Mouse (Mus musculus) heart, embryonic 15.5 days (tissue): Measurements from ENCODE around the gene Plpp3. TPM values are rescaled to one million over a fixed set of nuclear protein-coding genes. Genes with fewer than 3 reads are reported as not detected.

ENCODE experiments used
- ATAC-seq: fragments of 200-750 bp; cut with Nextera tagmentation; replicated peaks from 2 replicates; pipeline ENCODE4 v1.8.0; 2017; ENCODE audit warnings: low read depth, moderate TSS enrichment; ENCODE audit not compliant: insufficient number of reproducible peaks, insufficient read depth, low FRiP score
- H3K27ac ChIP-seq: fragments of 300-500 bp; sonication (generic); 2 replicates; pipeline ENCODE4 v1.5.1; 2015; ENCODE audit warnings: mild to moderate bottlenecking, inconsistent platforms
- H3K27me3 ChIP-seq: fragments of 300-500 bp; sonication (generic); 2 replicates; pipeline ENCODE4 v1.6.1; 2015; ENCODE audit warnings: inconsistent platforms
- H3K36me3 ChIP-seq: fragments of 300-500 bp; sonication (generic); 2 replicates; pipeline ENCODE4 v1.6.1; 2015; ENCODE audit warnings: mild to moderate bottlenecking, inconsistent platforms
- H3K4me1 ChIP-seq: fragments of 300-500 bp; sonication (generic); replicated peaks from 2 replicates; pipeline ENCODE4 v1.6.1; 2015; ENCODE audit warnings: inconsistent platforms
- H3K4me2 ChIP-seq: fragments of 300-500 bp; sonication (generic); 2 replicates; pipeline ENCODE4 v1.6.1; 2015; ENCODE audit warnings: inconsistent platforms, mild to moderate bottlenecking, moderate library complexity
- H3K4me3 ChIP-seq: fragments of 300-500 bp; sonication (generic); 2 replicates; pipeline ENCODE4 v1.5.1; 2015; ENCODE audit warnings: mild to moderate bottlenecking, inconsistent platforms
- H3K9ac ChIP-seq: fragments of 300-500 bp; sonication (generic); 2 replicates; pipeline ENCODE4 v1.6.1; 2015; ENCODE audit warnings: mild to moderate bottlenecking, inconsistent platforms
- H3K9me3 ChIP-seq: fragments of 300-500 bp; sonication (generic); replicated peaks from 2 replicates; pipeline ENCODE4 v1.6.1; 2016; ENCODE audit warnings: inconsistent platforms
- WGBS: fragments of 180-500 bp; shearing (Covaris S2); methylation state at CpG from one replicate; pipeline ENCODE4 v1.1.7; 2015; ENCODE audit warnings: mixed read lengths; 5-methylcytosine and 5-hydroxymethylcytosine counted together
- polyA plus RNA-seq: library from polyadenylated mRNA; unstranded; fragments of >200 nt; fragmentation: Nextera tagmentation; extraction: Ambion mirVana; gene quantifications from 2 replicates; pipeline ENCODE4 v1.2.1, GENCODE M21; 2015

Gene Plpp3
- polyA plus RNA-seq, 1 experiment from 2014 or later, result 35.0 TPM

DNA sequence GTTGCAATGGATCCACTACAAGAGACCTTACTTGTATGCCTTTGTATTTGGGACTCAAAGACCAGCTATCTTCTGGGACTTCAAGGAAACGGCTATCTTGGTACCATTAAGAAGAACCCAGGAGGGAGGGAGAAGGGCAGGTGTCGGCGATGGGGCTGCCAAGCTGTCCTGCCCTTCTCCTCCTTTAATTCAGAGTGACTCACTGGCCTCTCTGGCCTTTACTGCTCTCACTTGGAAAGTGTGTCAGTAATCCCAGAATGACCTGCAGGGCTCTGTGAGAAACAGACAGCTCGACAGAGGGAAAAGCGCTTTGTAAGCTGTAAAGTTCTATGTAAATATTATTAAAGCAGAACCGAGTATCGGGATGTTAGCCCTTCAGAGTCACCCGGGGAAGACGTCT is 46.9 kb downstream of the Plpp3 start:
- peaks cover 42% of the 10 kb centered on the region for H3K4me1 ChIP-seq
- peak overlapping the region; percentile 62; the same call in 1 of the 2 replicates for H3K27ac ChIP-seq
- H3K36me3 ChIP-seq, result no peaks in the 10 kb centered on the region
- ATAC-seq, result no peak
- H3K4me3 ChIP-seq, result no peak overlapping the region
- WGBS, result 57% methylated on average over 9 of the region's 9 CpGs
- no peak overlapping the region for H3K9ac ChIP-seq
- no peak overlapping the region for H3K4me2 ChIP-seq
- no peaks in the 10 kb centered on the region for H3K27me3 ChIP-seq
- no peaks in the 10 kb centered on the region for H3K9me3 ChIP-seq

DNA sequence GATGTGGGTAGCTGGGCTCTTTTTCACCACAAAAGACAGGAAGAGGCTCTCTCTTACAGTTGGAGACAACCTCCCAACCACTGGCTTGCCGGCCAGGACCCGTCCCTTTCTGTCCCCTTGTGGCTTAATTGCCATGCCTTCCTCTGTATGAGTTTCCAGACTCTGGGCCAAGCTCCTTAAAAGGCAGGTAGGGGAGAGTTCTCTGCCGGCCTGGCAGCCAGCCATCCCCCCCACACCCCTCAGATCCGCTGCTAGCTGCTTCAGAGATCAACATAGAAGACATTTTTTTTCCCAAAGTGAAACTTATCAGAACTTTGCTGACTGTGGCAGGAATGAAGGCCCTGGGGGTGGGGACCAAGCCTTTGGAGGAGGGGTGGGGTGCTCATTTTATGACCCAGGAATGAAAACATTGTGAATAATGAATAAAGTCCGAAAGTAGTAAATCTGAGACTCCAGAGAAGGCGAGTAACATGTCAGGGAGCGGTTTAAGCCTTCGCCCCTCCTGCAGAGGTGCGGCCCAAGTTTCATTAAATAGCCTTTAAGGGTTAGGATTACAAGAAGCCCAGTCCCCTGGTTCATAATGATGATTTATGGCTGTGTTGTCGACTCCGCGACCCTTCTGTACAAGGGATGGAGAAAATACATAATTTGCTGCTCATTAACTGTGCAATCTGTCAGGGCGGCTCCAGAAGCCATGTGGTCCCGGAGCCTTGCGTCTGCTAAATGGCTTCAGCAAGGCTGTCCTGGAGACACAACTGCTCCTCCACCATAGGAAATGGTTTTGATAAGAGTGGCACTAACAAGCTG is 48.1 kb downstream of the Plpp3 start:
- Histone ChIP-seq H3K36me3 (0 out of 2 replicates have a peak, but pooled peaks cover 4% of the 10 kb centered on the region), H3K27ac (peak overlapping the region; percentile 62), H3K4me3 (no peak overlapping the region), H3K9ac (no peak overlapping the region), H3K4me2 (peak overlapping the region; percentile 16; the same call in 1 of the 2 replicates), H3K27me3 (no peaks in the 10 kb centered on the region), H3K9me3 (no peaks in the 10 kb centered on the region), H3K4me1 (peaks cover 39% of the 10 kb centered on the region)
- peak; percentile 59 for ATAC-seq
- 51% methylated on average over 15 of the region's 15 CpGs for WGBS

DNA sequence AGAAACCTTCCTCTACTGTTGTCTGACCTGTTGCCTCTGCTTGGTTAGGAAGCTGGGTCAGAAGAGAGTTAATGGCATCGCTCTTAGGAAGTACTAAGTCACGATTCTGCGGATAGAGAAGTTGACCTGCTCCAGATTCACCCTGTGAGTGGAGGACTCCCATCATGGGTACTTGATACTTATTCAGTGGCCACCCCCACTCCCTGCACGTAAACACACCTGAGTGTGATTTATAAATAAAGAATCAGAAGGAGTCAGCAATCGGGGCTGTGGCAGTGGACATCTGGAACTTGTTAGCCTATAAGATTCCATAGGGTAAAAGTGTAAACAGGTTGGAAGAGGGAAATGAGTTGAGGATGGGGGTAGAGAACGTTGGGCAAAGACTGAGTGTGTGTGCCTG is 49.0 kb downstream of the Plpp3 start:
- 74% methylated on average over 6 of the region's 6 CpGs for WGBS

DNA sequence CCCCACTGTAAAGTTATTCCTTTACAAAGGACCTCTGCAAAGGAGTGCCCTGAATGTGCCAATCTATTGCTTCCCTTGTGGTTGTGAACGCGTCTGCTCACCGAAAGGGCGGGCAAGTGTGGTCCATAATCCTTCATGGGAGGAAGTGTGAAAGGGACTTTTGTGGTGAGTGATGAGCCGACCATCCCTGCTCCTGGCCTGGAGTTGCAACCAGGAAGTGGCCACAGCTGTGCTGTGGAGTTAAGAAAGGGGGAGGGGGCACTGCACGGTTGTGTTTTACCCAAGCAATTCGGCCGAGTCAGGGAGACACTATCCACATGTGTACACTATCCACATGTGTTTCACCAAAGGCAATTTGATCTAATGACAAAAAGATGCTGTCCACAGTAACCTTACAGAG is 49.8 kb downstream of the Plpp3 start:
- H3K36me3 ChIP-seq, result 0 out of 2 replicates have a peak, but pooled peaks cover 4% of the 10 kb centered on the region
- H3K9me3 ChIP-seq, result no peaks in the 10 kb centered on the region
- H3K9ac ChIP-seq, result no peak overlapping the region
- H3K27me3 ChIP-seq, result no peaks in the 10 kb centered on the region
- WGBS, result 47% methylated on average over 8 of the region's 8 CpGs
- no peak overlapping the region for H3K4me3 ChIP-seq
- peaks cover 39% of the 10 kb centered on the region for H3K4me1 ChIP-seq
- no peak for ATAC-seq
- no peak overlapping the region for H3K4me2 ChIP-seq
- H3K27ac ChIP-seq, result 0 out of 2 replicates have a peak overlapping the region, but pooled peaks have one; percentile 19

More for the DNA sequence above, 49.0 kb downstream of the Plpp3 start:
- H3K9ac ChIP-seq, result no peak overlapping the region
- ATAC-seq, result no peak
- no peak overlapping the region for H3K4me3 ChIP-seq
- no peaks in the 10 kb centered on the region for H3K9me3 ChIP-seq
- no peak overlapping the region; the same call in 1 of the 2 replicates for H3K27ac ChIP-seq
- H3K4me2 ChIP-seq, result no peak overlapping the region
- H3K36me3 ChIP-seq, result 0 out of 2 replicates have a peak, but pooled peaks cover 4% of the 10 kb centered on the region
- peaks cover 39% of the 10 kb centered on the region for H3K4me1 ChIP-seq
- no peaks in the 10 kb centered on the region for H3K27me3 ChIP-seq

DNA sequence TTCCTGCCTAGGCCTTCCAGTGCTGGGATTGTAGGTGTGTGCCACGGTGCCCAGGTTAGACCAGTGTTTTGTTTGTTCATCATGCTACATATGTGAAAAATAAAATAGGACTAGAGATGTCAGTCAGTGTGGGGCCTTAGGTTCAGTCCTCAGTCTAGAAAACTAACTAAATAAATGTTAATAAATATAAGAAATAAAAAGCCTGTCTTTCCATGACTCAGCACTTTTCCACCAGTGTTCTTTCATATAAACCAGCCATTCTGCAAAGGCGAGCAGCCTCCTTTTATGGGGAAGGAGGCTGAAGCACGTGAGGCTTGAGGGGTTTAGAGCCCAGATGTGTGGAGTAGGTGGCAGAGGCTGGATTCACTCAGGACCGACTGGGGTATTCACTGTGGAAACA is 50.5 kb downstream of the Plpp3 start:
- no peak for ATAC-seq
- 88% methylated on average over 4 of the region's 4 CpGs for WGBS

DNA sequence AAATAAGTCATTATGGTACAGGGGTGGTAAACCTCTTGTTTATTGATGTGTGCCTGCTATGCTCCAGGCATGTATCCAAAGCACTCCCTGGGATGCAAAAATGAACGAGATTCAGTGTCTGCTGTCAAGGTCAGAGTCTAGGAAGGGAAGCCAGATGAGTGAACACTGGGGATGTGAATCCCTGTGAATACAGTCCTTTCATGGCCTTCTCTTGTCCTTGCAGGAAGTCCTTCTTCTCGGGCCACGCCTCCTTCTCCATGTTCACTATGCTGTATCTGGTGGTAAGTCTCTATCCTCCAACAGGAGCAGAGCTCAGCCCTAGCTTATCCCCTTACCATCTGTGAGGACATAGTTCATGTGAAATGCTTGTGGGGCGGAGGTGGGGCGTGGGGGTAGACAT is 51.8 kb downstream of the Plpp3 start:
- H3K36me3 ChIP-seq, result 0 out of 2 replicates have a peak, but pooled peaks cover 4% of the 10 kb centered on the region
- 88% methylated on average over 5 of the region's 5 CpGs for WGBS
- H3K4me1 ChIP-seq, result peaks cover 33% of the 10 kb centered on the region
- H3K9me3 ChIP-seq, result no peaks in the 10 kb centered on the region
- no peak overlapping the region for H3K9ac ChIP-seq
- no peak overlapping the region for H3K4me2 ChIP-seq
- no peak for ATAC-seq
- no peaks in the 10 kb centered on the region for H3K27me3 ChIP-seq
- H3K4me3 ChIP-seq, result no peak overlapping the region
- H3K27ac ChIP-seq, result no peak overlapping the region

More for the DNA sequence above, 50.5 kb downstream of the Plpp3 start:
- Histone ChIP-seq H3K9ac (no peak overlapping the region), H3K36me3 (0 out of 2 replicates have a peak, but pooled peaks cover 4% of the 10 kb centered on the region), H3K4me2 (no peak overlapping the region), H3K27ac (no peak overlapping the region), H3K4me1 (peaks cover 39% of the 10 kb centered on the region), H3K4me3 (no peak overlapping the region), H3K27me3 (no peaks in the 10 kb centered on the region), H3K9me3 (no peaks in the 10 kb centered on the region)

DNA sequence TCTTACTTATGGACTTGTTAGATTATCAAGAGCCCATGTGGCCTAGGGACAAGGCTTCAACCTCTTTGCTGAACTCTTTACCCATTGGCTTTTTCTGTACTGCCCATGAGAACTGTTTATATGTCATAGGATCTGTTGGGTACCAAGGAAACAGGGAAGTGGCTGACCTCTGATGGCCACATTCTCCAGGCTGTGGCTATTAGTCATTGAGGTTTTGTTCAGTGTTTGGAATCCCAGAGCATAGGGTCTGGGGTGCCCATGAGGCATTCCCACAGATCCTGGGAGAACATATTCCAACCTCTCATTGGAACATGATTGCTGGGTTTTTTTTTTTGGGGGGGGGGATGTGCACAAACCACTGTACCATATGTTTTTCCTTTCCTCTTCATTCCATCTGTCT is 56.2 kb downstream of the Plpp3 start:
- H3K4me3 ChIP-seq, result no peak overlapping the region
- no peak overlapping the region for H3K9ac ChIP-seq
- 0 out of 2 replicates have a peak, but pooled peaks cover 4% of the 10 kb centered on the region for H3K36me3 ChIP-seq
- no peak for ATAC-seq
- H3K27ac ChIP-seq, result no peak overlapping the region
- no peak overlapping the region for H3K4me2 ChIP-seq
- no peaks in the 10 kb centered on the region for H3K27me3 ChIP-seq
- H3K4me1 ChIP-seq, result peaks cover 3% of the 10 kb centered on the region; the same call in 1 of the 2 replicates
- no peaks in the 10 kb centered on the region for H3K9me3 ChIP-seq

DNA sequence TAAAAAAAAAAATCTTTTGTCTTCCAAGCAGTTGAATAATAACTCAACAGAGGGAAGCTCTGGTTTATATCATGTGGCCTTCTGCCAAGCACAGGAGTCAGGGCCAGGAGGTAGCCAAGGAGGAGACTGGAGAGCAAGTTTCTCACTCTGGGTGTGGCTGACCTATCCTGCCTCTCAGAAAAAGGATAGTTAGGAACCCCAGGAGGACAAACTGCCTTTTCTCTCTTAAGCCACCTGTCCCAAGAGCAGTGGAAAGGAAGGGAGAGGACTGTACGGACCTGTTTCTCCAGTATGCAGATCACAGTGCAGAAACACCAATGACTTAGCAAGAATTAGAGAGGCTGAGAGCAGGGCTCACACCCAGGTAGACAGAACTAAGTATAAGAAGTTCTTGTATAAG is 57.3 kb downstream of the Plpp3 start:
- Histone ChIP-seq H3K9ac (no peak overlapping the region), H3K27me3 (no peaks in the 10 kb centered on the region), H3K4me3 (no peak overlapping the region), H3K4me1 (peaks cover 3% of the 10 kb centered on the region; the same call in 1 of the 2 replicates), H3K27ac (no peak overlapping the region), H3K36me3 (peaks cover 6% of the 10 kb centered on the region; the same call in 1 of the 2 replicates), H3K9me3 (no peaks in the 10 kb centered on the region), H3K4me2 (no peak overlapping the region)
- WGBS, result 68% methylated on average over 1 of the region's 1 CpGs
- no peak for ATAC-seq

DNA sequence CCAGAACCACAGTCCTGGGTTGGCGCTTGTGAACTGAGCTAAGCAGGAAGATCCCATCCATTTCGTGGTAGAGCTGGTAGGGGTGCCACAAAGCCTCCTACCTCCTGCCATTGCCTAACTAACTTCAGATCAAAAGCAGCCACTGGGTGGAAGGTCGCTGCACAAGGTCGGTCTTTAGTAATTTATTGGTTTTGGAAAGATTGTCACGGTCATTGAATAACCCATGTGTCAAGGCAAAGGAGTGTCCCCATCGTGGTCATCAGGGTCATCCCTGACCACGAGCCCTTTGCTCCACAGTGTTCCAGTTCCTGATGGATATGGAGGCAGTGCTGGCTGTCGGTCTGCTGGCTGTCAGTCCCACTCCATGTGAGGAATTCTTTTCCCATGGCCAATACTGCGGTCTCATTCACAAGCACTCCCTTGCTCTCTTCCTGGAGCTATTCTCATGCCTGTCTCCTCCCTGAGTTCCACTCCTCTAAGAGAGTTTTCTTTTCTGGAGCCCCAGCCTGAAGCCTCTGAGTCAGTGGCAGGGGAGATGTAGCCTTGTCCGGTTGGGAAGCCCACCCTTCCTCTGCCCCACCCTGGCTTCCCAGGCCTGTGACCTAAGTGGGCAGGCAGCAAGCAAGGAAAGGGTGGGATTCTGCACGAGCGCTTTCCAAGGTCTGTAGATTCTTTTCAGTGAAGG is 58.7 kb downstream of the Plpp3 start:
- peak overlapping the region; percentile 44 for H3K27ac ChIP-seq
- ATAC-seq, result peak; percentile 25; the same call in 1 of the 2 replicates
- 72% methylated on average over 12 of the region's 12 CpGs for WGBS
- peaks cover 4% of the 10 kb centered on the region; the same call in 1 of the 2 replicates for H3K36me3 ChIP-seq
- H3K4me2 ChIP-seq, result no peak overlapping the region
- no peaks in the 10 kb centered on the region for H3K27me3 ChIP-seq
- H3K4me1 ChIP-seq, result peaks cover 3% of the 10 kb centered on the region; the same call in 1 of the 2 replicates
- H3K9ac ChIP-seq, result no peak overlapping the region
- H3K4me3 ChIP-seq, result no peak overlapping the region
- no peaks in the 10 kb centered on the region for H3K9me3 ChIP-seq

DNA sequence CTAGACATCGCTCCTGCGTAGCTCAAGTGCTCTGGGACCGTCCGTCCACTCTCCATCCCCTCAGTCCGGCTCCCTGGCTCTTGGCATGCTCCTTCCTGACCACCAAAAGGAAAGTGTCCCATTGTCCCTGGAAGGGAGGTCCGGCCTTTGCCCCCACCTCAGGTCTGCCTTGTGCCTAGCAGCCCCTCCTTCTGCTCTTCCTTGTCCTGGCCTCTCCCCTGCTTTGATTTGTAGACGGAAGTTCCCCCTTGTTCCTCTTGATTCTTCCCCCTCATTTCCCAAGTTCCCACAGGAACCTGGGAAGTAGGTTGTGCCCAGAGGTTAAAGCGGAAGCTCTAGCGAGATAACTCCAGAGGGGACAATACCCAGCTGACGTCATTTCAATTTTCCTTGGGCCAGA is 61.1 kb downstream of the Plpp3 start:
- Histone ChIP-seq H3K27ac (peak overlapping the region; percentile 17; the same call in 1 of the 2 replicates), H3K9me3 (no peaks in the 10 kb centered on the region), H3K9ac (no peak overlapping the region), H3K4me3 (no peak overlapping the region), H3K4me2 (no peak overlapping the region), H3K4me1 (peaks cover 3% of the 10 kb centered on the region), H3K36me3 (peaks cover 10% of the 10 kb centered on the region; the same call in 1 of the 2 replicates), H3K27me3 (no peaks in the 10 kb centered on the region)
- WGBS, result 71% methylated on average over 10 of the region's 10 CpGs
- 0 out of 2 replicates have a peak, but pooled peaks have one; percentile 25 for ATAC-seq

DNA sequence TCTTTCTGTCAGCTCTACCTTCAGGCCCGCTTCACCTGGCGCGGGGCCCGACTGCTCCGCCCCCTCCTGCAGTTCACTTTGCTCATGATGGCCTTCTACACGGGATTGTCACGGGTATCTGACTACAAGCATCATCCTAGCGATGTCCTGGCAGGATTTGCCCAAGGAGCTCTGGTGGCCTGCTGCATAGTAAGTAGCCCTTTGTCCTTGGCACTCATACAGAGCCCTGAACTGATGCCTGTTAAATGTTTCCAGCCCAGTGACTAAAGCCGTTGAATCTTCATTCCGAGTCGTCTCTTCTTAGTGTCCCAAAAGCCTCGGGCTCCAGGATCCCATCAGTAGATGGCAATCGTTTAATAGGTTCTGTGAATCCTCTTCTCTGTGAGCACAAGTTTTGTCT is 62.2 kb downstream of the Plpp3 start:
- no peaks in the 10 kb centered on the region for H3K27me3 ChIP-seq
- no peak overlapping the region for H3K4me2 ChIP-seq
- no peak overlapping the region for H3K4me3 ChIP-seq
- no peak for ATAC-seq
- H3K9me3 ChIP-seq, result no peaks in the 10 kb centered on the region
- H3K27ac ChIP-seq, result no peak overlapping the region
- H3K36me3 ChIP-seq, result peaks cover 10% of the 10 kb centered on the region; the same call in 1 of the 2 replicates
- 87% methylated on average over 13 of the region's 13 CpGs for WGBS
- H3K4me1 ChIP-seq, result peaks cover 13% of the 10 kb centered on the region
- H3K9ac ChIP-seq, result no peak overlapping the region
